In genomic region chr1:37996877-37997484, GRCm38 (mm10) we compare ENCODE assay signal across 7 mouse cellular contexts. TPM values are rescaled to one million over a fixed set of nuclear protein-coding genes. Genes with fewer than 3 reads are reported as not detected.
DNase-seq lines count a peak whose midpoint lies in the region; ATAC-seq lines count a peak whose summit lies in the region.

No protein-coding gene starts in this region.

- peak overlapping the region; percentile 92 for H3K27ac ChIP-seq in intestine, embryonic 16.5 days (ENCODE audit: low read length)
- peak overlapping the region; percentile 62; the same call in 1 of the 2 replicates for H3K27ac ChIP-seq in midbrain, embryonic 11.5 days (ENCODE audit: low read depth, low read length)

- peak overlapping the region; percentile 94 for H3K4me3 ChIP-seq in intestine, embryonic 16.5 days (ENCODE audit: low read length)
- peak overlapping the region; percentile 93 for H3K4me3 ChIP-seq in midbrain, embryonic 11.5 days (ENCODE audit: low read depth, low read length)

- H3K9ac ChIP-seq in intestine, embryonic 16.5 days (ENCODE audit: low read depth, low read length): peak overlapping the region; percentile 95
- H3K9ac ChIP-seq in midbrain, embryonic 11.5 days (ENCODE audit: low read length): peak overlapping the region; percentile 88

- intact Hi-C loops in left cerebral cortex, postnatal 36 days (cut with DNase I): loop anchor here (2.0 kb wide), 1 partner anchor 106 kb away; the partner anchor contains the start of genes Mitd1 and Mrpl30

- WGBS in intestine, embryonic 16.5 days: under 1% methylated on average over 42 of the region's 42 CpGs
- under 1% methylated on average over 42 of the region's 42 CpGs for WGBS in midbrain, embryonic 11.5 days

- peak; percentile 94 for ATAC-seq in intestine, embryonic 16.5 days
- ATAC-seq in midbrain, embryonic 11.5 days (ENCODE audit: low FRiP score): peak; percentile 95

- peak; percentile 99 for DNase-seq in adrenal gland, adult 8-10 months
- DNase-seq in embryo, embryonic 9.5 days (ENCODE audit: extremely low spot score): peak; percentile 98
- peak; percentile 85 to 95 for DNase-seq in gastrocnemius, postnatal 4 days (ENCODE audit: low spot score in 2 of 2)
- peak; percentile 98 to 99 for DNase-seq in left cerebral cortex, postnatal 36 days (ENCODE audit: low spot score in 2 of 2)
- peak; percentile 99 for DNase-seq in midbrain, embryonic 11.5 days (ENCODE audit: low spot score, missing footprints)
- DNase-seq in skeletal muscle tissue, adult 2 months (ENCODE audit: low read depth, low spot score): peak; percentile 99

- peaks cover 17% of the 10 kb centered on the region for H3K4me1 ChIP-seq in intestine, embryonic 16.5 days (ENCODE audit: control insufficient read depth, insufficient read depth, low read length)
- peaks cover 13% of the 10 kb centered on the region for H3K4me1 ChIP-seq in midbrain, embryonic 11.5 days (ENCODE audit: control insufficient read depth, insufficient read depth, low read length)

- no peaks in the 10 kb centered on the region for H3K9me3 ChIP-seq in intestine, embryonic 16.5 days (ENCODE audit: control insufficient read depth, low read length)
- no peaks in the 10 kb centered on the region for H3K9me3 ChIP-seq in midbrain, embryonic 11.5 days (ENCODE audit: control insufficient read depth, low read length)

- no peaks in the 10 kb centered on the region for H3K27me3 ChIP-seq in intestine, embryonic 16.5 days (replicated peaks; ENCODE audit: control insufficient read depth, insufficient read depth, low read length)
- no peaks in the 10 kb centered on the region for H3K27me3 ChIP-seq in midbrain, embryonic 11.5 days (ENCODE audit: control insufficient read depth, insufficient read depth, low read length)

- peak overlapping the region; percentile 78 for H3K4me2 ChIP-seq in intestine, embryonic 16.5 days (ENCODE audit: low read depth, low read length)
- H3K4me2 ChIP-seq in midbrain, embryonic 11.5 days: peak overlapping the region; percentile 60

- peaks cover 9% of the 10 kb centered on the region; the same call in 1 of the 2 replicates for H3K36me3 ChIP-seq in intestine, embryonic 16.5 days (ENCODE audit: control insufficient read depth, insufficient read depth, low read length)
- H3K36me3 ChIP-seq in midbrain, embryonic 11.5 days (ENCODE audit: control insufficient read depth, insufficient read depth, low read length): peaks cover 9% of the 10 kb centered on the region; the same call in 1 of the 2 replicates

RNA-seq across cellular contexts. Expression of gene Txndc9, which starts 0.7 kb away (rescaled TPM):
- total RNA-seq in adrenal gland, adult 8-10 months (2022): 10 to 100 TPM; 74.0 to 87.7 (median 83.5) TPM
- 10 to 100 TPM; 60.7 to 61.4 TPM for total RNA-seq in gastrocnemius, postnatal 4 days (2021)
- polyA plus RNA-seq in intestine, embryonic 16.5 days (2015; fragmentation: Nextera tagmentation; extraction: Ambion mirVana): 119 and 125 TPM in 2 replicates
- total RNA-seq in left cerebral cortex, postnatal 36 days (2021): 10 to 100 TPM; 61.1 to 61.4 TPM
- 176 and 188 TPM in 2 replicates for polyA plus RNA-seq in midbrain, embryonic 11.5 days (2014; fragmentation: Nextera tagmentation; extraction: Ambion mirVana)

RNA-seq across cellular contexts. Expression of gene Eif5b, which starts 0.8 kb away (rescaled TPM):
- 10 to 100 TPM; 44.4 to 53.0 (median 48.8) TPM for total RNA-seq in adrenal gland, adult 8-10 months (2022)
- 10 to 100 TPM; 36.4 to 37.3 TPM for total RNA-seq in gastrocnemius, postnatal 4 days (2021)
- polyA plus RNA-seq in intestine, embryonic 16.5 days (2015; fragmentation: Nextera tagmentation; extraction: Ambion mirVana): 18.4 and 21.1 TPM in 2 replicates
- total RNA-seq in left cerebral cortex, postnatal 36 days (2021): 10 to 100 TPM; 33.0 to 40.3 TPM
- polyA plus RNA-seq in midbrain, embryonic 11.5 days (2014; fragmentation: Nextera tagmentation; extraction: Ambion mirVana): 27.6 and 28.9 TPM in 2 replicates

RNA-seq across cellular contexts. Expression of gene Lyg1, which starts 39.4 kb away (rescaled TPM):
- total RNA-seq in adrenal gland, adult 8-10 months (2022): not detected
- total RNA-seq in gastrocnemius, postnatal 4 days (2021): not detected
- polyA plus RNA-seq in intestine, embryonic 16.5 days (2015; fragmentation: Nextera tagmentation; extraction: Ambion mirVana): not detected in 2 replicates
- total RNA-seq in left cerebral cortex, postnatal 36 days (2021): not detected
- not detected in 2 replicates for polyA plus RNA-seq in midbrain, embryonic 11.5 days (2014; fragmentation: Nextera tagmentation; extraction: Ambion mirVana)

Comparison
In these comparisons a context has a peak if more than half of its experiments do, and no peak if none do; other contexts are left out.
1. Peak in every context shown above with its lines: DNase-seq, ATAC-seq, H3K4me3 ChIP-seq and H3K27ac ChIP-seq.